Mouse (Mus musculus): ENCODE data around the gene Alyref2. TPM values are rescaled to one million over a fixed set of nuclear protein-coding genes. Genes with fewer than 3 reads are reported as not detected.

Gene Alyref2
- polyA plus RNA-seq, 1 experiment = 3.3 TPM

GRCm38 (mm10) chr1:171513760-171514159 is 10.5 kb downstream of the Alyref2 start:
- no peak for DNase-seq
- no peak overlapping the region for H3K4me3 ChIP-seq (replicated peaks; ENCODE audit: extremely low read depth, low read depth, low read length)
- H3K4me1 ChIP-seq (ENCODE audit: control insufficient read depth, insufficient read depth, low read length) = no peaks in the 10 kb centered on the region
- WGBS = 70% methylated on average over 1 of the region's 1 CpGs
- TF ChIP-seq POLR2A (IDR thresholded peaks at IDR 0.05; ENCODE audit: borderline replicate concordance, extremely low read depth, low read depth, low read length) (no peak), CTCF (IDR thresholded peaks at IDR 0.05; ENCODE audit: insufficient read depth, low read length) (no peak)

GRCm38 (mm10) chr1:171515039-171515438 is 11.8 kb downstream of the Alyref2 start:
- no peak for DNase-seq
- no peaks in the 10 kb centered on the region for H3K4me1 ChIP-seq (ENCODE audit: control insufficient read depth, insufficient read depth, low read length)
- WGBS = 20% methylated on average over 1 of the region's 1 CpGs
- TF ChIP-seq CTCF (IDR thresholded peaks at IDR 0.05; ENCODE audit: insufficient read depth, low read length) (0 out of 2 replicates have a peak, but pooled peaks have one; percentile 6), POLR2A (IDR thresholded peaks at IDR 0.05; ENCODE audit: borderline replicate concordance, extremely low read depth, low read depth, low read length) (no peak)
- H3K4me3 ChIP-seq (replicated peaks; ENCODE audit: extremely low read depth, low read depth, low read length) = no peak overlapping the region

DNA sequence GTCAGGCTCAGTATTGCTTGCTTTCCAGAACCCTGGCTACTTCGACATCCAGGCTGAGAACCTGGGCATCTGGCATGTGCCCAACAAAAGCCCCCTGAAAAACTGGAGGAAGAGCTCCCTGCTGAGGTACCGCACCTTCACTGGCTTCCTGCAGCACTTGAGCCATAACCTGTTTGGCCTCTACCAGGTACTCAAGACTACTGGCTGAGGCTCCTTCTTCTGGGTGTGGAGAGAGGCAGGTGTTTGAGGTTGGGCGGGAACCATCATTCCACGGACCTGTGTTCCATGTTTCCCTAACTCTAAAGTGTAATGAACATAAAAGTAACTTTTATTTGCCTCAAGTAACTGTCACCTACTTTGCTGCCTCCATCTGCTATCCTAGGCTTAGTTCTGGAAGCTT is 12.3 kb downstream of the Alyref2 start:
- Histone ChIP-seq H3K4me3 (replicated peaks; ENCODE audit: extremely low read depth, low read depth, low read length) (no peak overlapping the region), H3K4me1 (ENCODE audit: control insufficient read depth, insufficient read depth, low read length) (no peaks in the 10 kb centered on the region)
- 67% methylated on average over 4 of the region's 4 CpGs for WGBS
- DNase-seq = no peak
- TF ChIP-seq POLR2A (IDR thresholded peaks at IDR 0.05; ENCODE audit: borderline replicate concordance, extremely low read depth, low read depth, low read length) = no peak
- TF ChIP-seq CTCF (IDR thresholded peaks at IDR 0.05; ENCODE audit: insufficient read depth, low read length) = no peak

GRCm38 (mm10) chr1:171531367-171531766 is 28.1 kb downstream of the Alyref2 start:
- TF ChIP-seq CTCF (IDR thresholded peaks at IDR 0.05; ENCODE audit: insufficient read depth, low read length) (no peak), POLR2A (IDR thresholded peaks at IDR 0.05; ENCODE audit: borderline replicate concordance, extremely low read depth, low read depth, low read length) (no peak)

DNA sequence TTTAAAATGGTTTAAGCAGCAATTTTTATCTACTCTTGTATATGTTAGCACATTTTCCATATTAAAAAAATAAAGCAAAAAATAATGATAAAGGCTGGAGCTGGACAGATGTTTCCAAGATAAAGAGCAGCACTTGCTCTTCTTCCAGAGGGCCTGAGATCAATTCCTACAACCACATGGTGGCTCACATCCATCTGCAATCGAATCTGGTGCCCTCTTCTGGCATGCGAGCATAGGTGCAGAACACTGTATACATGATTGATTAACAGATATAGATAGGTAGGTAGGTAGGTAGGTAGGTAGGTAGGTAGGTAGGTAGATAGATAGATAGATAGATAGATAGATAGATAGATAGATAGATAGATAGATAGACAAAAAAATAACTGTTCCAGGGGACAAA is 29.6 kb downstream of the Alyref2 start:
- no peak overlapping the region for H3K4me3 ChIP-seq (replicated peaks; ENCODE audit: extremely low read depth, low read depth, low read length)
- TF ChIP-seq POLR2A (IDR thresholded peaks at IDR 0.05; ENCODE audit: borderline replicate concordance, extremely low read depth, low read depth, low read length) (no peak), CTCF (IDR thresholded peaks at IDR 0.05; ENCODE audit: insufficient read depth, low read length) (peak; percentile 29; the same call in 1 of the 2 replicates)
- DNase-seq = no peak
- 49% methylated on average over 2 of the region's 2 CpGs for whole genome bisulfite sequencing
- H3K4me1 ChIP-seq (ENCODE audit: control insufficient read depth, insufficient read depth, low read length) = no peaks in the 10 kb centered on the region

More at GRCm38 (mm10) chr1:171531367-171531766, 28.1 kb downstream of the Alyref2 start:
- DNase-seq = no peak
- 93% methylated on average over 4 of the region's 4 CpGs for WGBS
- no peak overlapping the region for H3K4me3 ChIP-seq (replicated peaks; ENCODE audit: extremely low read depth, low read depth, low read length)
- H3K4me1 ChIP-seq (ENCODE audit: control insufficient read depth, insufficient read depth, low read length) = no peaks in the 10 kb centered on the region

DNA sequence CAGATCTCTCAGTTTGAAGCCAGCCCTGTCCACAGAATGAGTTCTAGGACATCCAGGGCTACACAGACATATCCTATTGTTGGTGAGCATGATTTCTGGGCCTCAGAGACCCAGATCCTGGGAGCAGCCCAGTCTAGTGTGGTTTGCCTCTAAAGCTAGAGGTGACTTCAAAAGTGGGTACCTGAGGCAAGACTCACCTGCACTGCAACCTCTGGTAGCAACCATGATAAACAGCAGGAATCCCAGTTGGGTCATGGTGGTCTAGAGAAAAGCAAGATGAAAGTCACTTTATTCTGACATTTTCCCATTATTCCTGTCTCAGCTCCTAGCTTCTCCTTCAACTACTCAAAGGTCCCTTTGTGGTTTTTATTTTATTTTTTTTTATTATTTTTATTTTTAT is 31.3 kb downstream of the Alyref2 start:
- DNase-seq = no peak
- Histone ChIP-seq H3K4me1 (ENCODE audit: control insufficient read depth, insufficient read depth, low read length) (no peaks in the 10 kb centered on the region), H3K4me3 (replicated peaks; ENCODE audit: extremely low read depth, low read depth, low read length) (no peak overlapping the region)
- TF ChIP-seq POLR2A (IDR thresholded peaks at IDR 0.05; ENCODE audit: borderline replicate concordance, extremely low read depth, low read depth, low read length) (no peak), CTCF (IDR thresholded peaks at IDR 0.05; ENCODE audit: insufficient read depth, low read length) (no peak)

DNA sequence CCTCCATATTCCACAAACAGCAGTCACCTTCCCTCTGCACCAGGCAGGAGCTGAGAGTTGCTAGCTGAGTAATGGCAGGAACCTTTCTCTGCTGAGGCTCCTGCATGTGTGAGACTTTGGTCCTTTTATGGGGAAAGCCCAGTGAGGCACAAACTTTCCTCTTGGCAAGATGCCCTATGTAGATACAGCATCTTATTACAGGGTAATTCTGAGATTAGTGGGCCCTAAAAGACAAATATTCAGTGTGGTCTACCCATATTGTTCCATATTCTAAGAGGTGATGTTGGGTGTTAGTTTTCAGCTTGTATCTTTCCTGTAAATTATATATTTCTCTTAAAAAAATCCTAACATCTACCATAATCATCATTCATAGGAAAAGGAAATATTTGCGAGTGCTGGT is 31.9 kb downstream of the Alyref2 start, which contains the start of gene Itln1:
Itln1 (minus strand) TSS at position 101 of the 400 bp plus-strand sequence.
- H3K4me3 ChIP-seq (replicated peaks; ENCODE audit: extremely low read depth, low read depth, low read length) = no peak within 1 kb of the TSS
- no peak for DNase-seq
- 91% methylated on average over 1 of the region's 1 CpGs for WGBS
- no peaks in the 10 kb centered on the region for H3K4me1 ChIP-seq (ENCODE audit: control insufficient read depth, insufficient read depth, low read length)
- TF ChIP-seq POLR2A (IDR thresholded peaks at IDR 0.05; ENCODE audit: borderline replicate concordance, extremely low read depth, low read depth, low read length) (no peak), CTCF (IDR thresholded peaks at IDR 0.05; ENCODE audit: insufficient read depth, low read length) (no peak)

GRCm38 (mm10) chr1:171540694-171541093 is 37.4 kb downstream of the Alyref2 start:
- DNase-seq = no peak
- no peaks in the 10 kb centered on the region for H3K4me1 ChIP-seq (ENCODE audit: control insufficient read depth, insufficient read depth, low read length)
- TF ChIP-seq POLR2A (IDR thresholded peaks at IDR 0.05; ENCODE audit: borderline replicate concordance, extremely low read depth, low read depth, low read length) (no peak), CTCF (IDR thresholded peaks at IDR 0.05; ENCODE audit: insufficient read depth, low read length) (no peak)
- no peak overlapping the region for H3K4me3 ChIP-seq (replicated peaks; ENCODE audit: extremely low read depth, low read depth, low read length)
- 80% methylated on average over 1 of the region's 1 CpGs for WGBS

DNA sequence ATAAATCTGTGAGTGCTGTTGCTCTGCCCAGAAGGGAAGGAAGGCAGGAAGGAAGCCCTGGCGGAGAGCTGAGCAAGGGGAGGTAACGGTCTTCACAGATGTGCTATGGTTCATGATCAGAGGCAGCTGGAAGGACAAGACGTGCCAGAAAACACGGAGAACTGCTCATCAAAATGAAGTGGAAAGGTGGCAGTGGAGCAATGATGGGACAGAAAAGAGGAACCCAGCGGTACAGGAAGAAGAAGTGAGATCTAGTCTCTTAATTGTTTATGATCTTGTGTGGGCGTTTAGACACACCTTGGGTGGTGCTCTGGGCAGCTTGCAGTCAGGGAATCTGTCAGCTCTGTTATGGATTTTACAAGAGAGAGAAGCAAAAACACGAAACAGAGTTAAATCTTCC is 48.0 kb downstream of the Alyref2 start:
- no peak for TF ChIP-seq CTCF (IDR thresholded peaks at IDR 0.05; ENCODE audit: insufficient read depth, low read length)
- no peak for TF ChIP-seq POLR2A (IDR thresholded peaks at IDR 0.05; ENCODE audit: borderline replicate concordance, extremely low read depth, low read depth, low read length)
- no peak for DNase-seq
- 43% methylated on average over 7 of the region's 7 CpGs for WGBS
- Histone ChIP-seq H3K4me1 (ENCODE audit: control insufficient read depth, insufficient read depth, low read length) (no peaks in the 10 kb centered on the region; the same call in 1 of the 2 replicates), H3K4me3 (replicated peaks; ENCODE audit: extremely low read depth, low read depth, low read length) (no peak overlapping the region)

- no peak overlapping the region for H3K4me3 ChIP-seq (replicated peaks; ENCODE audit: extremely low read depth, low read depth, low read length)
- TF ChIP-seq POLR2A (IDR thresholded peaks at IDR 0.05; ENCODE audit: borderline replicate concordance, extremely low read depth, low read depth, low read length) = no peak
- no peak for TF ChIP-seq CTCF (IDR thresholded peaks at IDR 0.05; ENCODE audit: insufficient read depth, low read length)
- DNase-seq = no peak
- 70% methylated on average over 2 of the region's 2 CpGs for WGBS
- H3K4me1 ChIP-seq (ENCODE audit: control insufficient read depth, insufficient read depth, low read length) = no peaks in the 10 kb centered on the region; the same call in 1 of the 2 replicates
Observed at GRCm38 (mm10) chr1:171552230-171552629, 49.0 kb downstream of the Alyref2 start.

Data from lung, adult 2 months (tissue).